Mouse (Mus musculus) embryonic facial prominence, embryonic 13.5 days (tissue): ENCODE measurements around the gene Ppp1r9b. TPM values are rescaled to one million over a fixed set of nuclear protein-coding genes. Genes with fewer than 3 reads are reported as not detected.

Source experiments
- ATAC-seq: fragments of 200-750 bp; cut with Nextera tagmentation; 2 replicates; pipeline ENCODE4 v1.8.0; 2017; ENCODE audit warnings: low read depth; ENCODE audit not compliant: insufficient number of reproducible peaks, insufficient read depth, low FRiP score, low TSS enrichment
- H3K27ac ChIP-seq: fragments of 300-500 bp; sonication (generic); 2 replicates; pipeline ENCODE4 v1.5.1; 2015; ENCODE audit warnings: moderate library complexity, mild to moderate bottlenecking, inconsistent platforms
- H3K27me3 ChIP-seq: fragments of 300-500 bp; sonication (generic); 2 replicates; pipeline ENCODE4 v1.6.1; 2015; ENCODE audit warnings: mild to moderate bottlenecking, inconsistent platforms
- H3K36me3 ChIP-seq: fragments of 300-500 bp; sonication (generic); 2 replicates; pipeline ENCODE4 v1.6.1; 2015; ENCODE audit warnings: mild to moderate bottlenecking, inconsistent platforms
- H3K4me1 ChIP-seq: fragments of 300-500 bp; sonication (generic); 2 replicates; pipeline ENCODE4 v1.6.1; 2015; ENCODE audit warnings: inconsistent platforms
- H3K4me2 ChIP-seq: fragments of 300-500 bp; sonication (generic); 2 replicates; pipeline ENCODE4 v1.6.1; 2015; ENCODE audit warnings: moderate library complexity, mild to moderate bottlenecking, inconsistent platforms
- H3K4me3 ChIP-seq: fragments of 300-500 bp; sonication (generic); 2 replicates; pipeline ENCODE4 v1.5.1; 2015; ENCODE audit warnings: mild to moderate bottlenecking, inconsistent platforms
- H3K9ac ChIP-seq: fragments of 300-500 bp; sonication (generic); 2 replicates; pipeline ENCODE4 v1.6.1; 2015; ENCODE audit warnings: mild to moderate bottlenecking, inconsistent platforms
- H3K9me3 ChIP-seq: fragments of 300-500 bp; sonication (generic); 2 replicates; pipeline ENCODE4 v1.6.1; 2016; ENCODE audit warnings: inconsistent platforms
- WGBS: fragments of 180-500 bp; shearing (Covaris S2); methylation state at CpG from one replicate; pipeline ENCODE4 v1.1.7; 2015; ENCODE audit warnings: mixed read lengths; 5-methylcytosine and 5-hydroxymethylcytosine counted together
- polyA plus RNA-seq: library from polyadenylated mRNA; unstranded; fragments of >200 nt; fragmentation: Nextera tagmentation; extraction: Ambion mirVana; gene quantifications from 2 replicates; pipeline ENCODE4 v1.2.1, GENCODE M21; 2015

Ppp1r9b gene
- polyA plus RNA-seq, 1 experiment from 2014 or later: 13.2 TPM

GRCm38 (mm10) chr11:94978947-94979346 is 11.9 kb upstream of the Ppp1r9b start:
- H3K4me1 ChIP-seq: peaks cover 13% of the 10 kb centered on the region
- H3K4me3 ChIP-seq: peak overlapping the region; percentile 34
- H3K27ac ChIP-seq: no peak overlapping the region
- H3K36me3 ChIP-seq: no peaks in the 10 kb centered on the region
- peak; percentile 78; the same call in 1 of the 2 replicates for ATAC-seq
- WGBS: under 1% methylated on average over 20 of the region's 20 CpGs
- H3K9ac ChIP-seq: peak overlapping the region; percentile 55
- H3K9me3 ChIP-seq: no peaks in the 10 kb centered on the region
- no peaks in the 10 kb centered on the region for H3K27me3 ChIP-seq
- peak overlapping the region; percentile 59 for H3K4me2 ChIP-seq

- H3K27me3 ChIP-seq: no peaks in the 10 kb centered on the region
- H3K4me3 ChIP-seq: peak overlapping the region; percentile 34
- H3K9ac ChIP-seq: peak overlapping the region; percentile 55; the same call in 1 of the 2 replicates
- 79% methylated on average over 11 of the region's 11 CpGs for WGBS
- no peaks in the 10 kb centered on the region for H3K36me3 ChIP-seq
- peaks cover 13% of the 10 kb centered on the region for H3K4me1 ChIP-seq
- peak overlapping the region; percentile 59 for H3K4me2 ChIP-seq
- 0 out of 2 replicates have a peak, but pooled peaks have one; percentile 18 for ATAC-seq
- no peaks in the 10 kb centered on the region for H3K9me3 ChIP-seq
- no peak overlapping the region for H3K27ac ChIP-seq
These were observed 11.2 kb upstream of the Ppp1r9b start for GRCm38 (mm10) chr11:94979462-94980179.

- Histone ChIP-seq H3K4me1 (peaks cover 38% of the 10 kb centered on the region), H3K4me3 (no peak overlapping the region), H3K9me3 (no peaks in the 10 kb centered on the region), H3K36me3 (no peaks in the 10 kb centered on the region), H3K27ac (no peak overlapping the region), H3K9ac (no peak overlapping the region), H3K27me3 (no peaks in the 10 kb centered on the region), H3K4me2 (no peak overlapping the region)
- ATAC-seq: no peak
- 40% methylated on average over 1 of the region's 1 CpGs for WGBS
These were observed 5.7 kb upstream of the Ppp1r9b start for GRCm38 (mm10) chr11:94985140-94985539.

- H3K27me3 ChIP-seq: no peaks in the 10 kb centered on the region
- H3K36me3 ChIP-seq: no peaks in the 10 kb centered on the region
- H3K9me3 ChIP-seq: no peaks in the 10 kb centered on the region
- peaks cover 43% of the 10 kb centered on the region for H3K4me1 ChIP-seq
- no peak overlapping the region for H3K4me3 ChIP-seq
- 69% methylated on average over 5 of the region's 5 CpGs for WGBS
- ATAC-seq: no peak
- no peak overlapping the region for H3K4me2 ChIP-seq
- no peak overlapping the region for H3K9ac ChIP-seq
- H3K27ac ChIP-seq: no peak overlapping the region
These were observed 5.0 kb upstream of the Ppp1r9b start for GRCm38 (mm10) chr11:94985822-94986221.

GRCm38 (mm10) chr11:94986435-94986834 is 4.4 kb upstream of the Ppp1r9b start:
- Histone ChIP-seq H3K27ac (no peak overlapping the region), H3K4me1 (peaks cover 43% of the 10 kb centered on the region), H3K4me3 (no peak overlapping the region), H3K9me3 (no peaks in the 10 kb centered on the region), H3K27me3 (no peaks in the 10 kb centered on the region), H3K9ac (no peak overlapping the region), H3K4me2 (no peak overlapping the region), H3K36me3 (no peaks in the 10 kb centered on the region)
- WGBS: 54% methylated on average over 2 of the region's 2 CpGs
- ATAC-seq: no peak

GRCm38 (mm10) chr11:94987341-94987740 is 3.5 kb upstream of the Ppp1r9b start:
- Histone ChIP-seq H3K9ac (no peak overlapping the region), H3K4me2 (no peak overlapping the region)

GRCm38 (mm10) chr11:94987851-94988250 is 3.0 kb upstream of the Ppp1r9b start:
- Histone ChIP-seq H3K4me1 (peaks cover 54% of the 10 kb centered on the region), H3K4me2 (no peak overlapping the region), H3K36me3 (no peaks in the 10 kb centered on the region), H3K4me3 (no peak overlapping the region), H3K27ac (no peak overlapping the region), H3K9me3 (no peaks in the 10 kb centered on the region), H3K27me3 (no peaks in the 10 kb centered on the region), H3K9ac (no peak overlapping the region)
- 65% methylated on average over 8 of the region's 8 CpGs for WGBS
- ATAC-seq: no peak

More at GRCm38 (mm10) chr11:94987341-94987740, 3.5 kb upstream of the Ppp1r9b start:
- ATAC-seq: no peak
- H3K9me3 ChIP-seq: no peaks in the 10 kb centered on the region
- WGBS: 39% methylated on average over 6 of the region's 6 CpGs
- H3K36me3 ChIP-seq: no peaks in the 10 kb centered on the region
- H3K4me3 ChIP-seq: no peak overlapping the region
- H3K4me1 ChIP-seq: peaks cover 49% of the 10 kb centered on the region
- no peak overlapping the region for H3K27ac ChIP-seq
- no peaks in the 10 kb centered on the region for H3K27me3 ChIP-seq

- Histone ChIP-seq H3K4me3 (peak overlapping the region; percentile 91), H3K27me3 (no peaks in the 10 kb centered on the region), H3K9ac (peak overlapping the region; percentile 71), H3K27ac (peak overlapping the region; percentile 96), H3K9me3 (no peaks in the 10 kb centered on the region), H3K4me1 (peaks cover 65% of the 10 kb centered on the region), H3K4me2 (peak overlapping the region; percentile 99), H3K36me3 (no peaks in the 10 kb centered on the region)
- 14% methylated on average over 10 of the region's 10 CpGs for WGBS
- no peak for ATAC-seq
These were observed 1.9 kb upstream of the Ppp1r9b start for GRCm38 (mm10) chr11:94988780-94989561.

- peak; percentile 53; the same call in 1 of the 2 replicates for ATAC-seq
- Histone ChIP-seq H3K4me3 (peak overlapping the region; percentile 91), H3K9me3 (no peaks in the 10 kb centered on the region), H3K9ac (peak overlapping the region; percentile 71), H3K4me2 (peak overlapping the region; percentile 99), H3K27me3 (no peaks in the 10 kb centered on the region), H3K4me1 (peaks cover 71% of the 10 kb centered on the region), H3K36me3 (no peaks in the 10 kb centered on the region), H3K27ac (peak overlapping the region; percentile 96)
- WGBS: 0% methylated on average over 12 of the region's 12 CpGs
These were observed 1.2 kb upstream of the Ppp1r9b start for GRCm38 (mm10) chr11:94989562-94990017.

- 45% methylated on average over 6 of the region's 6 CpGs for WGBS
- no peak for ATAC-seq
- Histone ChIP-seq H3K9me3 (no peaks in the 10 kb centered on the region), H3K4me2 (peak overlapping the region; percentile 99), H3K27ac (peak overlapping the region; percentile 96), H3K9ac (peak overlapping the region; percentile 93), H3K4me3 (peak overlapping the region; percentile 91), H3K4me1 (peaks cover 72% of the 10 kb centered on the region), H3K27me3 (no peaks in the 10 kb centered on the region), H3K36me3 (no peaks in the 10 kb centered on the region)
These were observed 610 bp upstream of the Ppp1r9b start for GRCm38 (mm10) chr11:94990102-94990748.
